Mouse (Mus musculus) neural tube, embryonic 13.5 days (tissue): ENCODE measurements around the gene Mrpl51. TPM values are rescaled to one million over a fixed set of nuclear protein-coding genes. Genes with fewer than 3 reads are reported as not detected.
"Not testable (repeated sequence)": the region's sequence is repeated elsewhere in the genome, so short reads cannot be mapped to it uniquely, and the experiment has no call there.

ENCODE experiments used
- ATAC-seq: fragments of 200-750 bp; cut with Nextera tagmentation; 2 replicates; pipeline ENCODE4 v1.8.0; 2017; ENCODE audit warnings: low read depth, mild to moderate bottlenecking, moderate TSS enrichment, moderate library complexity
- H3K27ac ChIP-seq: fragments of 300-500 bp; sonication (generic); replicated peaks from 2 replicates; pipeline ENCODE4 v1.5.1; 2015; ENCODE audit warnings: moderate library complexity, mild to moderate bottlenecking, inconsistent platforms
- H3K27me3 ChIP-seq: fragments of 300-500 bp; sonication (generic); 2 replicates; pipeline ENCODE4 v1.6.1; 2015; ENCODE audit warnings: mild to moderate bottlenecking, inconsistent platforms
- H3K36me3 ChIP-seq: fragments of 300-500 bp; sonication (generic); 2 replicates; pipeline ENCODE4 v1.6.1; 2015; ENCODE audit warnings: mild to moderate bottlenecking, inconsistent platforms
- H3K4me1 ChIP-seq: fragments of 300-500 bp; sonication (generic); replicated peaks from 2 replicates; pipeline ENCODE4 v1.6.1; 2015; ENCODE audit warnings: inconsistent platforms
- H3K4me2 ChIP-seq: fragments of 300-500 bp; sonication (generic); 2 replicates; pipeline ENCODE4 v1.6.1; 2015; ENCODE audit warnings: inconsistent platforms, mild to moderate bottlenecking, moderate library complexity
- H3K4me3 ChIP-seq: fragments of 300-500 bp; sonication (generic); 2 replicates; pipeline ENCODE4 v1.5.1; 2015; ENCODE audit warnings: mild to moderate bottlenecking, inconsistent platforms
- H3K9ac ChIP-seq: fragments of 300-500 bp; sonication (generic); 2 replicates; pipeline ENCODE4 v1.6.1; 2015; ENCODE audit warnings: moderate library complexity, mild to moderate bottlenecking, inconsistent platforms
- H3K9me3 ChIP-seq: fragments of 300-500 bp; sonication (generic); 2 replicates; pipeline ENCODE4 v1.6.1; 2016; ENCODE audit warnings: inconsistent platforms
- WGBS: fragments of 180-500 bp; shearing (Covaris S2); methylation state at CpG from one replicate; pipeline ENCODE4 v1.1.7; 2015; 5-methylcytosine and 5-hydroxymethylcytosine counted together
- polyA plus RNA-seq: library from polyadenylated mRNA; unstranded; fragments of >200 nt; fragmentation: Nextera tagmentation; extraction: Ambion mirVana; gene quantifications from 2 replicates; pipeline ENCODE4 v1.2.1, GENCODE M21; 2015

Gene Mrpl51
- polyA plus RNA-seq, 1 experiment from 2014 or later: 158 TPM

- not testable (repeated sequence) for H3K27ac ChIP-seq, ATAC-seq, H3K9me3 ChIP-seq, H3K27me3 ChIP-seq, H3K9ac ChIP-seq, H3K4me2 ChIP-seq, H3K4me3 ChIP-seq
- Histone ChIP-seq H3K4me1 (peaks cover 55% of the 10 kb centered on the region), H3K36me3 (peaks cover 53% of the 10 kb centered on the region)
- 11% methylated on average over 4 of the region's 5 CpGs for WGBS
Observed at GRCm38 (mm10) chr6:125161971-125162370, 29.6 kb upstream of the Mrpl51 start.

GRCm38 (mm10) chr6:125162615-125163305, 28.8 kb upstream of the Mrpl51 start:
- 78% methylated on average over 12 of the region's 16 CpGs for WGBS
- not testable (repeated sequence) for H3K9me3 ChIP-seq, H3K4me3 ChIP-seq, H3K27ac ChIP-seq, H3K4me2 ChIP-seq, H3K9ac ChIP-seq, H3K27me3 ChIP-seq, ATAC-seq
- Histone ChIP-seq H3K36me3 (peaks cover 54% of the 10 kb centered on the region), H3K4me1 (peaks cover 55% of the 10 kb centered on the region)

DNA sequence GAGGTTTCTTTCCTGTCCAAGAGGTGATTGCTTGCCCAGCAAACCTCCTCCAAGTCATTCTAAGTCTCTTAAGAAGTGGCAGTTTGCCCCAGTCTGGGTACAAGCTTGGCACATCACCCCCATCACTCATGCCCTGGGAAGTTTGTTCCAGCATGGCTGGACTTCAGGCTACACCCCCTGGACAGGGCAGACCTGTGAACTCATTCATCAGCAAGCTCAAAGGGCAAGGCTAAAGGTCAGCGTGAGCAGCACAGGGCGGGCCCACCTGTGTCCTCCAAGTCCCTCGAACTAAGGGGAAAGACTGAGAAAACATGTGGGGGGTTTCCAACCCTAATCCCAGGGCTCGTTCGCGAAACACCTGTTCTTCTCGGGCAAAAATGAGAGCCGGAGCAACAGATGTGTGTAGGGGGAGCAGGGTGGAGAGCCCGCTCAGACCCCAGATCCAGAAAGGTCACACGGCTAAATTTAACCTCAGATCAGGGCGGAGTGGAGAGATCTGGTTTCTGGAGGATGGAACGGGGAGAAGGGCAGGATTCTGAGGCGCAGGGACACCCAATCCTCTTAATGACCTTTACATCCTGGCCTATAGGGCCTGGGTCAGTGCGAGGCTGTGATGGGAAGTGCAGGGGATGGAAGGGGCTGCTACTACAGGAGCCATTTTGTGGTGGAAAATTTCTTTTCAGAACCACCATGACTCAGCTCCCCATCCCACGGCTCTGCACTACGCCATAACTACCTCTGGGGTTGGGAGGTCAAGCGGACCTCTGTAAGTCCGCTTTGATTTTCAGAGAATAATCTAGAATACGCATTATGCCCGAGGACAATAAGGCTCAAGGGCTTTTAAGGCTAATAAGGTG, 27.6 kb upstream of the Mrpl51 start:
- Histone ChIP-seq H3K36me3 (peaks cover 57% of the 10 kb centered on the region), H3K4me2 (peak overlapping the region; percentile 97), H3K4me3 (peak overlapping the region; percentile 98), H3K27me3 (no peaks in the 10 kb centered on the region), H3K9me3 (no peaks in the 10 kb centered on the region), H3K4me1 (peaks cover 53% of the 10 kb centered on the region), H3K27ac (peak overlapping the region; percentile 95), H3K9ac (peak overlapping the region; percentile 97)
- 7% methylated on average over 20 of the region's 20 CpGs for WGBS
- no peak for ATAC-seq

DNA sequence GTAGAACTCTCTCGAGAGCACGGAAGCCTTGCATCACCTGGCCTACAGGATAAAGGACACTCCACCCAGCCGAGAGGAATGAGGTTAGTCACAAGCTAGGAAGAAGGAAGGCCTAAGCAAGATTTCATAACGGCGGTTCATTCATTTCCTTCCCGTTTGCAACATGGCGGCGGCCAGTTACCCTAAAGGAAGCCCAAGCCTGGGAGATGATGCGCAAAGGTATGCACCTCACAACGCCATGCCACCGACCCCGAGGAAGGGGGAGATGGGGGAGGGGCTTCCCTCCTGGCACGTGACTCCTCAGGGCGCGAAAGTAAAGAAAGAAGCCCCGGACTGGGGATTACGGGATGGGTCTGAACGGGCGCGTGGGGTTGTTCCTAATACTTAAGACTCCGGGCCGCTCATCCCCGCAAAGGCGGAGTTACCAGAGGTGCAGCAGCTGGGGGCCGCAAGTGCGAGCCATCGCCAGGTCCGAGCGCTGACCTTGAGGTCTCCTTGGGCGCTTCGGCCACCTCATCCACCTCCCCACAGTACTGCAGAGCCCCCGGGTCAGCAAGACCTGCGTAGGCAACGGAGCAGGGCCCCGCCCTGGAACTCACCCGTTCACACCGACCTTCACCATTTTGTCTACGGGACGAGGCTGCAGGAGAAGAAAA, 26.8 kb upstream of the Mrpl51 start:
- H3K27me3 ChIP-seq: no peaks in the 10 kb centered on the region
- H3K9me3 ChIP-seq: no peaks in the 10 kb centered on the region
- WGBS: 0% methylated on average over 39 of the region's 39 CpGs
- peak overlapping the region; percentile 97 for H3K9ac ChIP-seq
- H3K4me1 ChIP-seq: peaks cover 53% of the 10 kb centered on the region
- H3K4me2 ChIP-seq: peak overlapping the region; percentile 97
- peak overlapping the region; percentile 95 for H3K27ac ChIP-seq
- H3K36me3 ChIP-seq: peaks cover 57% of the 10 kb centered on the region
- peak overlapping the region; percentile 98 for H3K4me3 ChIP-seq
- peak; percentile 55 for ATAC-seq

DNA sequence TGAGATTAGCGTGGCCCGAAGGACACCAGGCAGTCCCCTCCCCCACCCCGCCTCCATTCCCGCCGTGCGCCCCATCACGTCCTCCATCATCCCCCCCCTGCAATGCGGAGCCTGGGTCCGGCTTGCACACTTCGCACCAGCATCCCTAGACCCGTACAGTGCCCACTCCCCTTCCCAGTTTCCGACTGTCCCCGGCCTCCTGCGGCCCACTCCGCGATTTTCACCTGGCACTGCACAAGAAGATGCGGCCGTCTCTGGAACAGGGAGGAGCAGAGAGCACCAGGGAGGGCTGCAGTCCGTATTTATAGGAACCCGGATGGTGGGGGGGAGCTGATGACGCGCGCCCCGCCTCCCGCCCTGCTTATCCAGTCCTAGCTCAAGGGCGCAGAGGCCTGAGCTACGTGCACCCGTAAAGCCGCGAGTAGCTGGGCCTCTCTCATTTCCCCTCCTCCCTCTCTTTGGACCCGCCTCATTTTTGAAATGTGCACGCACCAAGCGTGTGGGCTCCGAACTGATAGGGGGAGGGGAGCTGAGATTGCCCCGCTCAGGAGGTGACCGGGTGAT, 26.2 kb upstream of the Mrpl51 start:
- H3K4me3 ChIP-seq: peak overlapping the region; percentile 98
- H3K27me3 ChIP-seq: no peaks in the 10 kb centered on the region
- H3K9ac ChIP-seq: peak overlapping the region; percentile 97
- peak overlapping the region; percentile 95 for H3K27ac ChIP-seq
- ATAC-seq: peak; percentile 93
- no peaks in the 10 kb centered on the region for H3K9me3 ChIP-seq
- 2% methylated on average over 36 of the region's 36 CpGs for WGBS
- peaks cover 57% of the 10 kb centered on the region for H3K36me3 ChIP-seq
- H3K4me1 ChIP-seq: peaks cover 53% of the 10 kb centered on the region
- H3K4me2 ChIP-seq: peak overlapping the region; percentile 97

- H3K36me3 ChIP-seq: peaks cover 57% of the 10 kb centered on the region
- WGBS: under 1% methylated on average over 18 of the region's 18 CpGs
Observed at GRCm38 (mm10) chr6:125166051-125166751, 25.4 kb upstream of the Mrpl51 start, which contains the start of gene Gapdh. TSS of gene Gapdh (minus strand) at chr6:125166467.

DNA sequence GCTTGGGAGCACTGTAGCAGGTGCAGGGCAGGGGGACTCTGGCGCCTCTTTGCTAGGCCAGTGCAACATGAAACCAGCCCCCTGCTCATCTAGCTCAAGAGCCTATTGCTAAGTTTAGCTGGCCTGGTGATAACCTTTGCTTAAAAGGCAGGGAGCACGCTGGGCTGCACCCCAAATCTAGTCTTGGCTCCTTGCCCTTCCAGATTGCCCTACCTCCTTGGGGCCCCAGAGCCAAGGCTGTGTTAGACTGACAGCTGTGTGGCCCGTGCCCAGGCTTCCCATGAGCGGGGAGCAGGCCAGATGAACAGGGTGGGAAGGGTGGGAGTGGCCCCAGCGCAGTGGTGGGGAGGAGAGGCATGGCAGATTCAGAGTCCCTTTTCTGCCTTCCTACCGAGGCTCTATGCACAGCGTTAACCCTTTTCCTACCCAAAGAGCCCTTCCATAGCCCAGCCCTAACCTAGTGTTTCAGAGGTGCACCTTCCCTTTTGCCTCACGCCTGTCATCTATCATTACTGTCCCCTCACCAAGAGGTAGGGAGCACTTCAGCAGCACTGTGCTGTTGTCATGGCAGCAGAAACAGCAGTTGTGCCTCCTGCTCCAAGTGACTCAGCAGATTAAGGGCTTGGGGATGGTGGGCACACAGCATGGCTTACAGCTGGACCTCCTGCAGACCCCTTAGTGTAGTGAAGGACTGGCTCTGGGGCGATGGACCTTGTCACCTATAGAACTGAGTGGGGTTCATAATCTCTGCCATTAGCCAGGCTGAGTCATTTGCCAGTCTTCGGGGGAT, 24.5 kb upstream of the Mrpl51 start:
- Histone ChIP-seq H3K27me3 (no peaks in the 10 kb centered on the region), H3K4me3 (peak overlapping the region; percentile 98; the same call in 1 of the 2 replicates), H3K4me1 (peaks cover 42% of the 10 kb centered on the region), H3K4me2 (peak overlapping the region; percentile 97), H3K36me3 (peaks cover 61% of the 10 kb centered on the region), H3K9me3 (no peaks in the 10 kb centered on the region), H3K27ac (peak overlapping the region; percentile 95), H3K9ac (peak overlapping the region; percentile 97)
- ATAC-seq: no peak
- WGBS: 17% methylated on average over 10 of the region's 10 CpGs

More at GRCm38 (mm10) chr6:125166051-125166751, 25.4 kb upstream of the Mrpl51 start, which contains the start of gene Gapdh:
- peak within 1 kb of the TSS; percentile 97 for H3K9ac ChIP-seq
- ATAC-seq: peak; percentile 18
- peak within 1 kb of the TSS; percentile 97 for H3K4me2 ChIP-seq
- peak within 1 kb of the TSS; percentile 95 for H3K27ac ChIP-seq
- peaks cover 47% of the 10 kb centered on the region for H3K4me1 ChIP-seq
- H3K27me3 ChIP-seq: no peaks in the 10 kb centered on the region
- no peaks in the 10 kb centered on the region for H3K9me3 ChIP-seq
- H3K4me3 ChIP-seq: peak within 1 kb of the TSS; percentile 98

- H3K27ac ChIP-seq: no peak overlapping the region
- WGBS: 90% methylated on average over 14 of the region's 14 CpGs
- no peaks in the 10 kb centered on the region for H3K9me3 ChIP-seq
- H3K4me2 ChIP-seq: no peak overlapping the region
- H3K36me3 ChIP-seq: peaks cover 65% of the 10 kb centered on the region
- no peaks in the 10 kb centered on the region for H3K27me3 ChIP-seq
- H3K4me1 ChIP-seq: peaks cover 36% of the 10 kb centered on the region
- ATAC-seq: no peak
- H3K4me3 ChIP-seq: no peak overlapping the region
- no peak overlapping the region for H3K9ac ChIP-seq
Observed at GRCm38 (mm10) chr6:125168086-125168485, 23.5 kb upstream of the Mrpl51 start.

DNA sequence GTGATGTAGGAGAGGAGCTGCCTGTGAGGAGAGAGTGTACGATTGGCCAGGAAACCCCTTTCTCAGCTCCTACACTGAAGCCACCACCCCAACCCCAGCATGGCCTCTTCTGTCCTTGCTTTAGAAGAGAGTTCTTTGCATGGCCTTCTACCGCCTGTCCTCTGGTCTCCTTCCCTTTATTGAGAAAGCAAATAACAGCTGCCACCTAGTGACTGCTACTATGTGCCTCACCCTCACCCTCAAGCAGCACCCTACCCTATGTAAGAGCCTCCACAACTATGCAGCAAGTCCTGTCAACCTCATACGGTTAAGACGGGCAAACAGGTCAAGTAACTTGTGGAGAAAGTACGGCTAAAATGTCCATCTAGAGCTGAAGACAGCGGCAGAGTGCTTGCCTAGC, 21.4 kb upstream of the Mrpl51 start:
- Histone ChIP-seq H3K27me3 (no peaks in the 10 kb centered on the region), H3K36me3 (peaks cover 81% of the 10 kb centered on the region), H3K9me3 (no peaks in the 10 kb centered on the region), H3K27ac (no peak overlapping the region), H3K9ac (no peak overlapping the region), H3K4me2 (no peak overlapping the region), H3K4me1 (peaks cover 22% of the 10 kb centered on the region), H3K4me3 (no peak overlapping the region)
- WGBS: 89% methylated on average over 6 of the region's 6 CpGs
- no peak for ATAC-seq

DNA sequence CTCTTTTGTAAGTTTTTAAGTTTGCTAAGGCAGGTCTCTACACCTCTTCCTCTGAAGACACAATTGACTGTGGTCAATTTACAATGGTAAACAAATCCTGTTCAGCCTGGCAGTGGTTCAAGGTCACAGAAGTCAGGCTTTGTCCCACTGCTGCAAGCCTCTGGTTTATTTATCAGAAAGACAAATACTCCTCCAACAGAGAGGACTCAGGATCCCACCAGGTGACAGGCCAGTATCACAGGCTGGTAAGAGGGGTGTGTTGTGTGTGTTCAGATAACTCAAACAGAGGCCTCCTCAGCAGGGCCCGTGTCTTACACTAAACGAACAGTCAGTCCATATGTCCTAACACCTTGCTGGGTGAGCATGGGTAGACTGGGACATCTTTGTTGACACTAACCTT, 19.1 kb upstream of the Mrpl51 start:
- no peak overlapping the region for H3K4me2 ChIP-seq
- peaks cover 4% of the 10 kb centered on the region for H3K4me1 ChIP-seq
- no peak for ATAC-seq
- WGBS: 94% methylated on average over 2 of the region's 2 CpGs
- no peak overlapping the region for H3K4me3 ChIP-seq
- H3K27ac ChIP-seq: no peak overlapping the region
- no peaks in the 10 kb centered on the region for H3K27me3 ChIP-seq
- no peak overlapping the region for H3K9ac ChIP-seq
- no peaks in the 10 kb centered on the region for H3K9me3 ChIP-seq
- peaks cover 100% of the 10 kb centered on the region for H3K36me3 ChIP-seq

GRCm38 (mm10) chr6:125173256-125173655, 18.3 kb upstream of the Mrpl51 start:
- no peak for ATAC-seq
- Histone ChIP-seq H3K36me3 (peaks cover 100% of the 10 kb centered on the region), H3K4me3 (no peak overlapping the region), H3K9me3 (no peaks in the 10 kb centered on the region), H3K9ac (no peak overlapping the region), H3K27me3 (no peaks in the 10 kb centered on the region), H3K27ac (no peak overlapping the region), H3K4me2 (no peak overlapping the region), H3K4me1 (no peaks in the 10 kb centered on the region)
- WGBS: 95% methylated on average over 7 of the region's 7 CpGs
